Mouse (Mus musculus) gastrocnemius, postnatal 36 days (tissue): ENCODE data around the gene Qtrt2. TPM values are rescaled to one million over a fixed set of nuclear protein-coding genes. Genes with fewer than 3 reads are reported as not detected.

Experiments
- DNase-seq, 2 experiments: peaks; one replicate each; pipeline ENCODE4 v3.0.0; 2022
- intact Hi-C: fragments of 180-260 bp; cut with DNase I; formaldehyde crosslinking; loops from one replicate; pipeline ENCODE4 v1.15.1; 2025
- long read RNA-seq, 2 experiments: library from polyadenylated mRNA; stranded (forward); transcript quantifications; one replicate each; pipeline ENCODE4 v2.0.0; 2021
- total RNA-seq, 2 experiments: library from RNA; stranded (reverse); gene quantifications; 2 replicates each; pipeline ENCODE4 v1.2.3; 2021

The Qtrt2 gene
- total RNA-seq = 10 to 100 TPM in 1 of 2 experiments, 1 to 10 TPM in 1; 8.4 to 10.8 TPM
- long read RNA-seq, experiment 1, partial matches to known transcripts = 0 of 2 reads
- long read RNA-seq, experiment 1, other reads (novel, unspliced or antisense) = 2 of 2 reads
- long read RNA-seq, experiment 2, partial matches to known transcripts = 1 of 2 reads
- long read RNA-seq, experiment 2, other reads (novel, unspliced or antisense) = 1 of 2 reads

- no peak for DNase-seq
- intact Hi-C loops = no loop called here
These were observed at the start of gene Qtrt2 for GRCm38 (mm10) chr16:43926341-43926859. Gene Qtrt2, minus strand, starts transcription at chr16:43926809.

GRCm38 (mm10) chr16:43973606-43974220, 47.1 kb upstream of the Qtrt2 start:
- intact Hi-C loops = no loop called here
- DNase-seq = peak in 1 of 2 experiments; percentile 27

GRCm38 (mm10) chr16:43973147-43973546, 46.5 kb upstream of the Qtrt2 start:
- no peak for DNase-seq
- intact Hi-C loops = no loop called here

- DNase-seq = no peak
- intact Hi-C loops = no loop called here
These were observed 45.8 kb upstream of the Qtrt2 start for GRCm38 (mm10) chr16:43972391-43972790.

GRCm38 (mm10) chr16:43971741-43972140, 45.1 kb upstream of the Qtrt2 start:
- DNase-seq = no peak
- intact Hi-C loops = no loop called here

- intact Hi-C loops = no loop called here
- DNase-seq = no peak
These were observed 44.6 kb upstream of the Qtrt2 start for GRCm38 (mm10) chr16:43971189-43971588.

- DNase-seq = no peak
These were observed 43.8 kb upstream of the Qtrt2 start for GRCm38 (mm10) chr16:43970426-43970825.

GRCm38 (mm10) chr16:43965781-43966389, 39.3 kb upstream of the Qtrt2 start:
- intact Hi-C loops = no loop called here
- DNase-seq = no peak

More at GRCm38 (mm10) chr16:43970426-43970825, 43.8 kb upstream of the Qtrt2 start:
- intact Hi-C loops = no loop called here

- DNase-seq = no peak
These were observed 37.2 kb upstream of the Qtrt2 start for GRCm38 (mm10) chr16:43963780-43964179.

GRCm38 (mm10) chr16:43963291-43963690, 36.7 kb upstream of the Qtrt2 start:
- DNase-seq = no peak
- intact Hi-C loops = no loop called here

More at GRCm38 (mm10) chr16:43963780-43964179, 37.2 kb upstream of the Qtrt2 start:
- intact Hi-C loops = no loop called here

GRCm38 (mm10) chr16:43958038-43958437, 31.4 kb upstream of the Qtrt2 start:
- intact Hi-C loops = no loop called here
- DNase-seq = no peak

- DNase-seq = no peak
- intact Hi-C loops = no loop called here
These were observed 28.3 kb upstream of the Qtrt2 start for GRCm38 (mm10) chr16:43954913-43955312.

GRCm38 (mm10) chr16:43951591-43951990, 25.0 kb upstream of the Qtrt2 start:
- no peak for DNase-seq

GRCm38 (mm10) chr16:43945869-43946268, 19.3 kb upstream of the Qtrt2 start:
- intact Hi-C loops = no loop called here
- DNase-seq = no peak

More at GRCm38 (mm10) chr16:43951591-43951990, 25.0 kb upstream of the Qtrt2 start:
- intact Hi-C loops = no loop called here

- DNase-seq = no peak
- intact Hi-C loops = no loop called here
These were observed 18.7 kb upstream of the Qtrt2 start for GRCm38 (mm10) chr16:43945351-43945750.

GRCm38 (mm10) chr16:43940846-43941245, 14.2 kb upstream of the Qtrt2 start:
- no peak for DNase-seq
- intact Hi-C loops = no loop called here

GRCm38 (mm10) chr16:43935892-43936291, 9.3 kb upstream of the Qtrt2 start:
- intact Hi-C loops = no loop called here
- DNase-seq = no peak

GRCm38 (mm10) chr16:43935367-43935766, 8.8 kb upstream of the Qtrt2 start:
- no peak for DNase-seq
- intact Hi-C loops = no loop called here

GRCm38 (mm10) chr16:43934856-43935255, 8.2 kb upstream of the Qtrt2 start:
- intact Hi-C loops = no loop called here
- DNase-seq = no peak

- intact Hi-C loops = no loop called here
- no peak for DNase-seq
These were observed 6.4 kb upstream of the Qtrt2 start for GRCm38 (mm10) chr16:43933041-43933440.

- no peak for DNase-seq
- intact Hi-C loops = no loop called here
These were observed 5.7 kb upstream of the Qtrt2 start for GRCm38 (mm10) chr16:43932319-43932718.

- intact Hi-C loops = no loop called here
- no peak for DNase-seq
These were observed 4.9 kb upstream of the Qtrt2 start for GRCm38 (mm10) chr16:43931502-43931901.
